Mouse (Mus musculus) cerebellum, postnatal 25 days (tissue): Measurements from ENCODE around the gene Klhdc8a.
"Not testable (repeated sequence)": the region's sequence is repeated elsewhere in the genome, so short reads cannot be mapped to it uniquely, and the experiment has no call there.

Source experiments
- DNase-seq, 2 experiments: peaks; one replicate each; pipeline ENCODE4 v3.0.0; 2021; ENCODE audit warnings: mixed read lengths in 2 of 2

The Klhdc8a gene

DNA sequence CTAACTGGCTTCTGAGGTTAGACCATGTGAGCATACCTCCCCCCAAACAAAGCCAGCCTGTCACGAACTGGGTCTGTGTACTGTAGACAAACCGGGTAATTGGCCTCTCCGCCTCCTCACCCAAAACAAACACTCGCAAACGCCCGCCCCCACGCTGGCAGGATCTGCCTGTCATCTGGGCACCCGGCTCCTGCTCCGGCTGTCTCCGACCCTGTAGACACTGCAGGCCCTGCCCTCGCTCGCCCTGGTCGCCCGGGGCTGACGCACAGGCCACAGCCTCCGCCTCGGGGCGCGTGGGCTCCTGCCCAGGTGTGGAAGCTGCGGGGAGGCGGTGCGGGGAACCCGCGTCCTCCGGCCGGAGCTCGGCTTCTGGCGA, at the start of gene Klhdc8a:
Gene Klhdc8a (plus strand): TSS at position 202 of the 376 bp plus-strand sequence.
- DNase-seq, result peak; percentile 89

DNA sequence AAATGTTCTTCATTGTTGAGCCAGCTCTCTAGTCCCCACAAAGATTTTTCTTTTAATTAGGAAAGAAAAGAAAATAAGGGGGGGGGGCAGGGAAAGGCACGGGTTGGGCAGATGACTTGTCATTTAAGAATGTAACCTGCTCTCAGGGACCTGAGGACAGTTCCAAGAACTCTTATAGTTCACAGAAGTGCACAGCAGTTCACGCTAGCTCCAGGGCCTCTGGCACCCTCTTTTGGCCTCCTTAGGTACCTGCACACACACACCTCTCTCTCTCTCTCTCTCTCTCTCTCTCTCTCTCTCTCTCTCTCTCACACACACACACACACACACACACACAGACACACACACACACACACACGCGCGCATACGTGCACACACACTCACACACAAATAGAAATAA, 44.0 kb upstream of the Klhdc8a start:
- DNase-seq, result no peak

DNA sequence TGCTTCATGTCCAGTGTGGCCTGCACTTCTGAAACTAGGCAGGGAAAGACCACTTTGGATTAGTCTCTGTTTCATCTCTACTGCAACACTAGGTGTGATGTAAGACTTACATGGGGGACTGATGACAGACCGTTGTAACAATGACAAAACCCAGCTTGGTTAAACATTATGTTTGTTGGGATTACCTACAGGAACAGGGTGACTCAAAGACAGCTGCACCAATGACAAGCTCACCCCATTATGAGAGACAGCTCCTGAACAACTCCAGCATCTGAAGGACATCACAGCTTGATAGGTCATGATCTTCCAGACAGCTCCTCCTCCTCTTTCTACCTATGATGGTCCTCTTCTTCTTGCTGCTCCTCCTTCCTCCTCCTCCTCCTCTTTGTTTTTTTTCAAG, 38.1 kb upstream of the Klhdc8a start:
- no peak for DNase-seq

DNA sequence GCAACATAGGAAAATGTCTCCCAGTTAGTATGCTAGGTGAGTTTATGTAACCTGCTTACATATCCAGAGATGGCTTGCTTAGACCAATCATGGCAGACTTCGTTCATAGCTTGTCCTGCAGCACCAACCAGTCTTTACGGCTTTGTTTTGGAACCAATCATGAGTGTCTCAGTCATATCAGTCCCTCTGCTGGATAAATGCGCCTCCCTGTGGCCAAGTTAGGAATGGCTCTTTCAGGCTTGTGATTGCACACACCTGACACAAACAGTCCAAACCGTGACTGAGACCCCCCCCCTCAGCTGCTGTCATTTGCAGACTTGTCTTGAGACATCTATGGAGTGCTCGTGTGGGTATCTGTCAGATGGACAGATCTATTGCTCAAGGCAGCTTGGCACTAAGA, 37.4 kb upstream of the Klhdc8a start:
- peak in 1 of 2 experiments; percentile 40 for DNase-seq

DNA sequence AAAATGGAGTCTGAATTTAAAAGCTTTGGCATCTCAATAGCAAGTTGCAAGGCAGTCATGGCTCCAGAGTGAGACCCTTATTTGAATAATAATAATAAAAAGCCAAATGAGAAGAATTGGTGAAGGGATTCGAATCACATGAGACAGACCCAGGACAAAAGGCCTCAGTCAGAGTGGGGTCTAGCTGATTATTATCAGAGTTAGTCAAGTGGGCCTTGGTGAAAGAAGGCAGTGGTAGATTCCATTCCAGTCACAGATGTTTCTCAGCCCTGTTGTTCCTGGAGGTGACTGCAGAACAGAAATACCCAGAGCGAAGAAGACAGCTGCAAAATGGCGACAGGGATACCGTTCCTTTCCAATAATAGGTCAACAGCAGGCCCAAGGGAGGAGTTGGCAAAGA, 34.8 kb upstream of the Klhdc8a start:
- no peak for DNase-seq

DNA sequence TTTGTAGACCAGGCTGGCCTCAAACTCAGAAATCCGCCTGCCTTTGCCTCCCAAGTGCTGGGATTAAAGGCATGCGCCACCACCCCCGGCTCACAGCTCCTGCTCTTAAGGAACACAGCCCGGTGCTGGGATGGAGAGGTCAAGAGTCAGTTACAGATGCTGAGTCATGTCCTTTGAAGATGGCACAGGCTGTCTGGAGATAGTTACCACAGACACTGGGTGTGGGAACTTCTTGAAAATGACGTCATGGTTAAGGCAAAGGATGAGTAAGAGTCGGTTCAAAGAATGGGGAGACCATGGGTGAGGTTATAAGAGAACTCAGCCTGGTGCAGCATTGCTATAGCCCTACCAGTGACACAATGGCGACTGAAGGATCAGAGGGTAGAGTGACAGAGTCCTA, 33.8 kb upstream of the Klhdc8a start:
- no peak for DNase-seq

DNA sequence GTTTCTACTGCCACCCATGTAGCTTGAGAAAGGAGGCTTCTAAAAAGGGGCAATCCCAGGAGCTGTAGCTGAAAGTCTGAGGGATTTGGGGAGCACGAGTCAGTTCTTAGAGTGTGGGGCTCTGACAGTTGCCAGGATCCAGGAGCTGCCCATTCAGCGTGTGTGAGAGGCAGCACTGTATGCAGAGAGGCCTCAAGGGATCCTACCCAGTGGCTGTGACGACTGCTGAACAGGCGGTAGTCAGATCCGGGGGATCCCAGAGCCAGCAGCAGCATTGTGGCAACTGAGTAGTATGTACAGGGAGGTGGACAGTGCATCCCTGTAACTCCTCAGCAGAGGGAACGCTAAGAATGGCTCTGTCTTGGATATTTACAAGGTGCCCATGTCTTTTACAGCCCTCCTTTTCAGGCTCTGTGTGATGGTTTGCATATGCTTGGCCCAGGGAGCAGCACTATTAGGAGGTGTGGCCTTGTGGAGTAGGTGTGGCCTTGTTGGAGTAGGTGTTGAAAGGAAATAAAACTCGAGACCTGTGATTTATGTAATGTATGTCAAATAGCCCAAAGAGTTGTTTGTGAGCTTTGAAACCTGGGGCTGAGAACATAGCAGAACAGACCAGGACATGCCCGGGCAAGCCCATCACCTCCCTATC, 33.1 kb upstream of the Klhdc8a start:
- DNase-seq, result no peak

DNA sequence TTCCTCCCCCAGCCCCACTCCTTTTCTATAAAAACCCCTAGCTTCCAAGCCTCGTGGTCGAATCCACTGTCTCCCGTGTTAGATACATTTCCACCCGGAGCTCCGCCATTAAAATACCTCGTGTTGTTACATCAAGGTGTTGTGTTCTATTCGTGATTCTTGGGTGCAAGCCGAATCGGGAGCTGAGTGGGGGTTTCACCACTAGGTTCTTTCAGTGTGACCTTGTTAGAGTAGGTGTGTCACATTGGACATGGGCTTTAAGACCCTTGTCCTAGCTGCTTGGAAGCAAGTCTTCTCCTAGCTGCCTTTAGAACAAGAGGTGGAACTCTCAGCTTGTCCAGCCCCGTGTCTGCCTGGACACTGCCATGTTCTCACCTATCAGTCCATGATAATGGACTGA, 32.5 kb upstream of the Klhdc8a start:
- DNase-seq, result no peak

DNA sequence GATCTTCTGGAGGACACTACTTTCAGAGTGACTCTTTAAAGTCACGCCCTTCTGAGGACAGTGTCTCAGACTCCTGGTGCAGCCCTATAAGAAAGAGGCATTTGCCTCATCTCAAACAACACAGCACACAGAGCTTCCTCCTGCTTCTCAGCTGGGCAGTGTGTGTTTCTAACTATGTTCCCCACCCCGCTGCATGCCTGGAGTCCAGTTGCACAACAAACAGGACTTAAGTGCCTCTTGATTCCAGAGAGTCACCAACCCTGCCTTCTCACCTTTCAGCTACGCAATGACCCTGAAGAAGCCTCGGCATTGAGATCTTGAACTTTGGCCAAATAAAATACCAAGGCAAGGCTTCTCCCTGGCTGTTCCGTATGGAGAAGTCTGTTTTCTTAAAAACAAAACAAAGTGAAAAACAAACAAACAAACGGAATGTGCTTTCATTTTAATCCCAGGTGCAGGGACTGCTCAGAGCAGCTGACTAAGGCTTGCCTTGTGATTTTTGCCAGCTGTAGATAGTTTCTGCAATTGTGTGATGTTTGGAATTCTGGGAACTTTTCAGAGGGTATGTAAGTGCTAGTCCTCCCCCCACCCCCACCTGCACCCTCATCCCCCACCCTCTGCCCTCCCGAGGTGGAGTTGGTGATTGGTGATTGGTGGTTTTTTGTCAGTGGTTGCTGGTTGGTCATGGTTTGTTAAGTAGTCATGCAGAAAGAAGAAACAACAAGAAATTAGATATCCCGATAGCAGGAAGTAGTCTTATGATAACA, 31.5 kb upstream of the Klhdc8a start:
- no peak for DNase-seq

DNA sequence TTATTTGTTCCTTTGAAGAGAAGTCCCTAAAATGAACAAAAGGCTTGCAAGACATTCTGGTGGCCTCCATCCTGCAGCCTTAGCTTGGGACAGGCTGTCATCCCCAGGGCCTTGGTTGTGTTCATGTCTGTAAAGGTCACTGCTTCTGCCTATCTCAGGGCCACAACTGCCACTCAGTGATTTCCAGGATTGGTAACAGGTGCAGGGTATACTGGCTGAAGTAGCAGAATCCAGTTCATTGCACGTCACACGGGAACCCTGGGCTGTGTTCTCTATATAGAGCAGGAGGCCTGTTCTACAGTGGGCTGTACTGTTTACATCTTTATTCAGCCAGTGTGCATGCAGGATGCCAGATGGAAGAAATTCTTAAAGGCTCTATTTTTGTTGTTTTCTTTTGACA, 30.5 kb upstream of the Klhdc8a start:
- DNase-seq, result no peak

DNA sequence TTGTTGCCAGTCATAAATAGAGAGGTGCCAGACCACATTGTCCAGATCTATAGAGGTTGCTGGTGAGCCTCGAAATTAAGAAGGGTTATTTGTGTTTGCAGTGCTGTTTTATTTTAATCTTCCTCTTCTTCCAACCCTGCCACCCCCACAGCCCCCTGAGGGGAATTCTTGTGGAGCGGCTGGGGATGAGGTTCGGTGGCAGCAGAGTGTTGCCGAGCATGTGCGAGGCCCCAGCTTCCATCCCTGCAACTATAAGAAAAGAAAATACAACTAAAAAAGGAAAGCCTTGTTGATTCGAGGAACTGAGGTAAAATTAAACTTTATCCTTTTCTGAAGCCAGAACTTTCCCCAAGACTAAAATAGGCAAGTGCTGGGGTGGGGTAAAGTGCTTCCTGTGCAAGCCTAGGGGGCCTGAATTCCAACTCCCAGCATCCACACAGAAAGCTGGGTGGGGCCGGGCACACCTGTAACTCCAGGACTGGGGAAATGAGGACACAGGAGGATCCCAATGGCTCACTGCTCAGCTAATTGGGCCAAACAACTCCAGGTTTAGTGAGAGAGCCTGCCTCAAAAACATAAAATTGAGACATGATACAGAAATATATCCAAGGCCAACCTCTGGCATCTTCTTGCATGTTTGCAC, 29.9 kb upstream of the Klhdc8a start:
- DNase-seq, result no peak

DNA sequence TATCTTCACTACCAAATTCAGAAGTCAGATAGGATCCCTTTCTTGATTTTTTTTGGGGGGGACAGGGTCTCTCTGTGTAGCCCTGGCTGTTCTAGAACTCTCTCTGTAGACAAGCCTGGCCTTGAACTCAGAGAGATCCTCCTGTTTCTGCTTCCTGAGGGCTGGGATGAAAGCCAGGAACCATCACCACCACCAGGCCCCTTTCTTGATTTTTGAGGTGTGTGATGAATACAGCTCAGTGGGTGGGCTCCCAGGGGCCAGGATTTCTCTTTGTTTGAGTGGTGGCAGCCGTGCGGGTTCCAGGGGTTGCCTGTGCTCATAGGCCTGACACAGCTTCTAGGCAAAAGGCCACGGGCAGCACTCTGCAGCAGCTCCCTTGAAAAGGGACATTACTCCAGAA, 27.2 kb upstream of the Klhdc8a start:
- DNase-seq, result no peak

DNA sequence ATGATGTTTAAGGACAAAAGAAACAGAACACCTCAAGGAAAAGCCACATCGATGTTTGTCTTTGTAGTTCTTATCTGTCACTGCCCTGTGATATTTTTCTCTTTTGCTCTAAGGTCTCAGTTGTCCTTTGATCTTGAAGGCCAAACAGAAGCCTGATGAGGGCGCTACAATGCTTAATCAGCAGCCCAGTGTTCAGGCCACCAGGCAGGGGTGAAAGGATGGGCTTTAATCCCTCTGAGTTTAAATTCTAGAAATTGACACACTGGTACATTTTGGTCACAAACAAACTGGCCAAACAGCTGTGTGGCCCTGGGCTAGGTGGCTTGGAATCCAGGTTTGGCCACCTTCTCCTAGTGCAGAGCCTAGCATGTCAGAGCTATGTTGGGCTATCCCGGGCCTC, 21.7 kb upstream of the Klhdc8a start:
- no peak for DNase-seq

DNA sequence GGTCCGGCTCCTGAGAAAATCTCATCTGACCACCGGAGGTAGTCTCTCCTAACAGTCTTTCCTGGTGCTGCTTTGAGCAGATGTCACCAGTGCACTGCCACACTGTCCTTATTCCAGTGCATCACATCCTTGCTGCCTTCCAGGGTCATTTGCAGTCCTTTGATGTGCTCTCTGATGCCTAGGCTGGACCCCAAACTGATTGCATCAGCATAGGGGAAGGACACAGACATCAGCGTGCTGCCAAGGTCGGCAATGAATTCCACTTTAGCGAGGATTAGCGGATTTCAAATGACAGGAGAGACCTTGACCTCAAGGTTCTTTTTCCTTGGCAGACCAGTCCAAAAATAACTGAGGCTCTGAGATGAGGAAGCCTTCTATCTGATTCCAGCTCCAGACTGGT, 21.3 kb upstream of the Klhdc8a start:
- no peak for DNase-seq

DNA sequence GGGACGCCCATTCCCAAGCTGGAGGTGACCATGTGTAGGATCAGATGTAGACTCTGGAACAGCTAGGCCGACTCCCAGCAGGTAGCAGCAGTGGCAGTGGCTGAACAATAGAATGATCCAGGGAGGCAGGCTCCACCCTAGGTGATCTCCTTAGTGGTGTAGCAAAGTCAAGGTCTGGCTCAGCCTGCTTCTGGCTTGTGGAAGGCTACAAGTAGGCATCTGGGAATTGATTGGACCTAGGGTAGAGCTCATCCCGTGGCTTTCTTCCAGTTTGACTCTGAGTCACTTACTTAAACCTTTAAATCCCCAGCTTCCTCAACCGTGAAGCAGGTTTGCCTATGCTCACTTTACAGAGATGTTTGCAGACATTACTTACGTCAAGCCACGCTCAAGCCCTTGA, 17.8 kb upstream of the Klhdc8a start:
- DNase-seq, result not testable (repeated sequence)

DNA sequence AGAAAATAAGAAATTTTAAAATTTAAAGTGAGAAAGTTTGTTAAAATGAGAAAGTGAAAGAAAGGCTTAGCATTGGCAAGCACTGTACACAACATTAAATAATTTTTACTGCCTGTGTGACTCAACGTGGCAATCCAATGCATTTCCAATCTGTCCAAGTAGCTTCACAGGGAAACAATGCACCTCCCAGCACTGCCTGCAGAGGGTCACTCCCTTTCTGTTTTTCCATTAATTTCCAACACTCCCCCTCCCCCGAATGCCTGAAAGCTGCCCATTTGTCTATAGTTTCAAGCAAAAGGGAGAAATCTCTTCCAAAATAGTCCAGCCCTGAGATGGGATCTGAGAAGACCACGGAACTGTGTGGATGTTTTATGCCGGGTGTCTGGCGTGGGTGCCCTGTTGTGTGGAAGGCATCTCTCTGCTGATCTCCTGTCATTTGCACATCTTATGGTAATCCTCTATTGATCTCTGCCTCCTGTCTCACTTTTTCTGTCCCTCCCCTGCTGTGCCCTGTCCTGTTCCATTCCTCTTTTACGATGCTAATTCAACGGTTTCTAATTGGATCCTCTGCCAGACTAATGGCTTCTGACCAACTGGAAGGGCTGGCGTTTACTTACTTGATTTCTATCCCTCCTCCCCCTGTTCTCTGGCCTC, 16.8 kb upstream of the Klhdc8a start:
- DNase-seq, result no peak

DNA sequence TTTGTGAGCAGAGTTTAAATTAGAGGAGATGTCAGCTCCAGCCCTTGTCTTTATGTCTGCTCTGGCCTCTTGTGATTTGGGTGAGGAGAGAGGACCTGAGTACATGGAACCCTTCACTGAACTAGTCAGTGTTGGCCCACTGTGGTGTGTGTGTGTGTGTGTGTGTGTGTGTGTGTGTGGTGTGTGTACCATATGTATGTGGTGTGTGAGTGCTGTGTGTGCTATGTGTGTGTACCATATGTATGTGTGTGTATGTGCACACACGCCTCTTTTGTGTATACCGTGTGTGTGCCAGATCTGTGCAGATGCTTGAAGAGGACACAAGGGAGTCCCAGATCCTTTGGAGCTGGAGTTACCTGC, 16.3 kb upstream of the Klhdc8a start:
- no peak for DNase-seq

DNA sequence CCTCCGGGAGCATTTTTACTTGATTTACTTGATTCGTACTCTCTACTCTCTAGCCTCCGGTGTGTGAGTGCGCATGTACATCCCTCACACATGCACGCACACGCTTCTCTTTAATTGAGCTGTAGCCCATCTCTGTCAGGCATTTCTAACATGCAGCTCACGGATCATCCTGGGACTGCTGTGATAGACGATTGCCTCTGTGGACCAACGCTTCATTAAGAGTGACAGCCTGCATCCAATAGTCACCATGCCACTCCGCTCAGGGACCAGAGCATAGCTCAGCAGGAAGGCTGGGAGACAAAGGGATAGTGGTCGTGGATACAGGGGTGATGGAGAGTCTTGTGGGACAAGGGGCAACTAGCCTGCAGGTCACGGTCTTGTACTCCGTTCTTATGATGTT, 15.4 kb upstream of the Klhdc8a start:
- DNase-seq, result no peak

DNA sequence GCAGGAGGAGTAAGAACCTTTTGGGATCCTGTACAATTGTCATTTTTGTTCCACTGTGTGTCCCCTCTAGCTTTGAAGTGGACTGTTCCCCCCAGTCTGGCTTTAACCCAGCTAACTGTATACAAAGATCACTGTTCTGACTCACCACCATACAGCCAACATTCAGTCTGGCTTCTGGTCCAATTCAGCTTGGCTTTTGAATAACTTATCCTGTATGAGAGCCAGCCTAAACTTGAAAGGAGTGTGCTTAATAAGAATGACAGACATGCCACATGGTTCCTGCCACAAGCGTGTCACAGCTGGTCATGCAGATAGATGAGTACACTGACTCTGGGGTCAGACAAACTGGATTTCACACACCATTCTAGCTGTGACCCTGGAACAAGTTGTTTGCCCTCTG, 11.7 kb upstream of the Klhdc8a start:
- no peak for DNase-seq

DNA sequence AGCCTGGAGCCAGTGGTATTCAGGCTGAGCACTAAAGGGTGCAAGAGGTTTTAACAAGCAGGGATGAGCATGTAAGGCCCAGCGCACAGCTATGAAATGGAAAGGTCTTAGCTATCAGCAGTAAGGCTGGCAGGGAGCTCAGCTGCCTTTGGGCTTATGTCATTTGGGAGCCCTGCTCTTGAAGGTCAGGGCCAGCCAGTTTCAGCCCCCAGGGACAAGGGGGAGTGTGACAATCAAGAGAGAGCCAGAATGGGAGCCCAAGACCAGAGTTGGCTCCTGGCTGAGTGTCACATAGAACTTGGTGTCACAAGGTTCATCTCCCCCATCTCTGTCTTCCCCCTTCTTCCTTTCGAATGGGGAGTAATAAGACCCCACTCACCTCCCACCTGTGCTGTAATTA, 11.0 kb upstream of the Klhdc8a start:
- no peak for DNase-seq

DNA sequence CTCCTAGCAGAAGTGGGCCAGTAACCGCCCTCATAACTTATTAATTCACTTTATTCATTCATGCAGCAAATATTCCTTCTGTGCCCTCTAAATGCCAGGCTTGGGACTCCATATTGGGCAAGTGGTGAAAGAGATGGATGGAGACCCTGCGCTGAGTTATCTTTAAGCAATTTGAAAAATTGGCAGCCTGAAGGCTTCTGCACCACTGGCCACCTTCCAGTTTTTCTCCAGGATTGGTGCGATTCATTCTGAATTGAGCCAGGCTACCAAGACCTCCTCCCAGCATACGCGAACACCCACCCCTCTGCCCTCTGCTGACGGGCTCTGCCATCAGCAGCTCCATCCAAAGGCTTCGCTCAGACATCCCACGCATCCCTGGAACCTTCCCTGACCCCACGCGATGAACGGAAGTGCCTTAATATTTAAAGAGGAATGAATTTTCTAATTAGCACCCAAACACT, 10.4 kb upstream of the Klhdc8a start:
- peak in 1 of 2 experiments; percentile 22 for DNase-seq

DNA sequence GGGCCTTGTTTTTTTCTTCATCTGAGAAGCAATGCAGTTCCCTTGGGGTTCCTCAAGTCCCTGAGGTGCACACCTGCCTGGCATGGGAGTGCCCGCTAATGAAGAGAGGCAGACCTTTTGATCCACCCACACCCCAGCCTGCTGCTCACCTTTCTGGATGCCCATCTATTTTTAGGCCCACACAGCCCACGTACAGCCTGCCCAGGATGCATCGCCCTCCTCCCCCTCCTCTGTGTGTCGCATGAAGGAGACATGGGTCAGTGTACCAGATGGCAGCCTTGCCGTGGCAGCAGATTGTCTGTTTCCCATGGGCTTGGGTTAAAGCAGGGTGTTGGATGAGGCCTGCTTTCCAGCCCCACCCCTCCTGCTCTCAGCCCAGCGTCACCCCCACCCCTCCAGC, 8.5 kb upstream of the Klhdc8a start:
- DNase-seq, result peak; percentile 73 to 79

DNA sequence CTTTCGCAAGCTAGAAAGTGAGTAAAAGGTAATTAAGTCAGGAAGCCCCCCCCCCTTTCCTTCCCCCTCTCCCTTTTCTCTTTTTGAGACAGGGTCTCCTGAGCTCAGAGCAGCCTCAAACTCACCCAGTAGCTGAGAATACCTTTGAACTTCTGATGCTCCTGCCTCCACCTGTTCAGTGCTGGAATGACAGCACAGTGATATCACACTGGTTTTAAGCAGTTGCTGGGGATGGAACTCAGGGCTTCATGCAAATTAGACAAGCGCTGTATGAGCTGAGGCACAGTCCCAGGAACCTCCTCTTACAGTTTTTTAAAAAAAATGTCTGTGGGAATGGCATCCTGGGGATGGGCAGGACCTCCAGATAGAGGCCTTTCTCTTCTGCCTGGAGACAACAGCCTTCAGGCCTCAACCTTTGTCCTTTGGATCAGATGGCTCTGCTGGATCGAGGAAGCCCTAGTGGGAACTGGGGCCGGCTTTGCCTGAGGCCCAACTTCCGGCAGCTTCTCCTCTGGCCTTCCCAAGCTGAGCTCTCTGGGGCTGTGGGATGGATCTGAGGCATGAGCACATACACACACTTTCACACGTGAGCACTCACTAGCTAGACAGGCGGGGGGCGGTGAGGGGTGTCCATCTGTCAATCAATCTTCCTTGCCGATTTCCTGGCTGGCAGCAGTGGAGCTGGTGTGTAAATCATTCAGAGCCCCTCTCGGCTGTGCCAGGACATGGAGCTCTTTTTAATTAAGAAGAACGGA, 7.3 kb upstream of the Klhdc8a start:
- DNase-seq, result no peak
